ENCODE assay signal across 8 mouse cellular contexts in genomic region chr10:67535972-67536371, GRCm38 (mm10). TPM values are rescaled to one million over a fixed set of nuclear protein-coding genes. Genes with fewer than 3 reads are reported as not detected.
DNase-seq lines count a peak whose midpoint lies in the region; ATAC-seq and TF ChIP-seq lines count a peak whose summit lies in the region.

No protein-coding gene starts in this region.

- ATAC-seq in forebrain, embryonic 11.5 days (replicated peaks; ENCODE audit: low FRiP score): peak; percentile 55
- ATAC-seq in heart, embryonic 16.5 days (replicated peaks; ENCODE audit: extremely low read depth, insufficient read depth, low FRiP score): peak; percentile 28
- peak; percentile 39 for ATAC-seq in lung, embryonic 16.5 days (ENCODE audit: low read depth)
- peak; percentile 52 for ATAC-seq in neutrophil, adult 5-6 weeks (ENCODE audit: extremely low read depth, insufficient number of reproducible peaks, low FRiP score, poor library complexity, severe bottlenecking)

- H3K9ac ChIP-seq in CH12.LX (ENCODE audit: insufficient read depth, low read depth): peak overlapping the region; percentile 29
- H3K9ac ChIP-seq in forebrain, embryonic 11.5 days (ENCODE audit: low read length): no peak overlapping the region; the same call in 1 of the 2 replicates
- H3K9ac ChIP-seq in heart, embryonic 16.5 days (ENCODE audit: low read length): no peak overlapping the region
- peak overlapping the region; percentile 54 for H3K9ac ChIP-seq in lung, embryonic 16.5 days (ENCODE audit: low read length)

- H3K4me3 ChIP-seq in CH12.LX (replicated peaks in 1 of 3; ENCODE audit: low read depth in 2 of 3, low read length in 2 of 3, poor library complexity in 1 of 3): peak overlapping the region; percentile 20 to 87 (median 54)
- H3K4me3 ChIP-seq in forebrain, embryonic 11.5 days (ENCODE audit: low read depth, low read length): peak overlapping the region; percentile 52
- H3K4me3 ChIP-seq in heart, embryonic 16.5 days (ENCODE audit: low read length): peak overlapping the region; percentile 88
- peak overlapping the region; percentile 61 for H3K4me3 ChIP-seq in lung, embryonic 16.5 days (ENCODE audit: low read length)

- peaks cover 8% of the 10 kb centered on the region for H3K9me3 ChIP-seq in CH12.LX (replicated peaks; ENCODE audit: low read length)
- no peaks in the 10 kb centered on the region for H3K9me3 ChIP-seq in forebrain, embryonic 11.5 days (ENCODE audit: control insufficient read depth, low read length)
- H3K9me3 ChIP-seq in heart, embryonic 16.5 days (replicated peaks; ENCODE audit: control insufficient read depth, low read length): no peaks in the 10 kb centered on the region
- no peaks in the 10 kb centered on the region for H3K9me3 ChIP-seq in lung, embryonic 16.5 days (ENCODE audit: control insufficient read depth, low read length)

- H3K27ac ChIP-seq in CH12.LX (ENCODE audit: insufficient read depth, low read depth): no peak overlapping the region
- H3K27ac ChIP-seq in forebrain, embryonic 11.5 days (ENCODE audit: low read depth, low read length): no peak overlapping the region
- no peak overlapping the region for H3K27ac ChIP-seq in heart, embryonic 16.5 days (ENCODE audit: low read length)
- no peak overlapping the region for H3K27ac ChIP-seq in lung, embryonic 16.5 days (ENCODE audit: low read length)

- peak; percentile 20 to 94; a peak in 2 of 4 replicates for TF ChIP-seq CTCF in CH12.LX (conservative IDR thresholded peaks at IDR 0.05 in 1 of 2, IDR thresholded peaks at IDR 0.05 in 1 of 2; ENCODE audit: low read depth in 2 of 2, low read length in 2 of 2)
- peak; percentile 75 for TF ChIP-seq CTCF in brain, embryonic 14.5 days (IDR thresholded peaks at IDR 0.05; ENCODE audit: borderline replicate concordance, extremely low read depth, insufficient read depth, insufficient read length)

- 0% methylated on average over 35 of the region's 35 CpGs for WGBS in forebrain, embryonic 11.5 days
- under 1% methylated on average over 35 of the region's 35 CpGs for WGBS in heart, embryonic 16.5 days
- under 1% methylated on average over 35 of the region's 35 CpGs for WGBS in lung, embryonic 16.5 days

- DNase-seq in CH12.LX (ENCODE audit: extremely low read depth): peak; percentile 63
- peak; percentile 73 for DNase-seq in brain, embryonic 14.5 days (ENCODE audit: low read depth)
- peak; percentile 86 for DNase-seq in forebrain, embryonic 11.5 days (ENCODE audit: low spot score)
- DNase-seq in kidney, postnatal 25 days: peak; percentile 75 to 81
- DNase-seq in thymus, adult 18-20 months: peak; percentile 57 to 59

- TF ChIP-seq EP300 in CH12.LX (IDR thresholded peaks at IDR 0.05; ENCODE audit: low read length): no peak

- H3K36me3 ChIP-seq in CH12.LX (replicated peaks in 1 of 2; ENCODE audit: control insufficient read depth in 1 of 2, insufficient read depth in 1 of 2, low read length in 1 of 2): peaks cover 0 to 7% of the 10 kb centered on the region in 2 experiments
- no peaks in the 10 kb centered on the region for H3K36me3 ChIP-seq in forebrain, embryonic 11.5 days (ENCODE audit: control insufficient read depth, insufficient read depth, low read length)
- H3K36me3 ChIP-seq in heart, embryonic 16.5 days (ENCODE audit: control insufficient read depth, insufficient read depth): no peaks in the 10 kb centered on the region
- H3K36me3 ChIP-seq in lung, embryonic 16.5 days (ENCODE audit: control insufficient read depth, insufficient read depth, low read length): no peaks in the 10 kb centered on the region

- dilution Hi-C loops in CH12.LX (cut with MboI; ENCODE audit: extremely low pct_ligation_motif_present, extremely low pct_unique_long_range_greater_than_20kb, low sequenced_read_pairs): no loop called here

- TF ChIP-seq RAD21 in CH12.LX (IDR thresholded peaks at IDR 0.05; ENCODE audit: low read depth, low read length): peak; percentile 92

- H3K79me2 ChIP-seq in CH12.LX (replicated peaks; ENCODE audit: control insufficient read depth, extremely low read depth, insufficient read depth, poor library complexity, severe bottlenecking): no peaks in the 10 kb centered on the region

- peaks cover 2 to 8% of the 10 kb centered on the region in 2 experiments; a peak in 3 of 4 replicates for H3K4me1 ChIP-seq in CH12.LX (ENCODE audit: control insufficient read depth in 1 of 2, insufficient read depth in 2 of 2)
- peaks cover 17% of the 10 kb centered on the region; the same call in 1 of the 2 replicates for H3K4me1 ChIP-seq in forebrain, embryonic 11.5 days (replicated peaks; ENCODE audit: control insufficient read depth, insufficient read depth, low read length)
- H3K4me1 ChIP-seq in heart, embryonic 16.5 days (ENCODE audit: control insufficient read depth, insufficient read depth, low read length): peaks cover 31% of the 10 kb centered on the region
- peaks cover 21% of the 10 kb centered on the region for H3K4me1 ChIP-seq in lung, embryonic 16.5 days (replicated peaks; ENCODE audit: control insufficient read depth, insufficient read depth, low read length)

- peak overlapping the region; percentile 94 for H3K4me2 ChIP-seq in CH12.LX (ENCODE audit: insufficient read depth, low read depth, poor library complexity, severe bottlenecking)
- peak overlapping the region; percentile 80 for H3K4me2 ChIP-seq in forebrain, embryonic 11.5 days (ENCODE audit: low read depth, low read length, severe bottlenecking)
- H3K4me2 ChIP-seq in heart, embryonic 16.5 days (ENCODE audit: low read depth, low read length): peak overlapping the region; percentile 99
- H3K4me2 ChIP-seq in lung, embryonic 16.5 days (ENCODE audit: low read depth, low read length): peak overlapping the region; percentile 99

- 0 out of 2 replicates have a peak, but pooled peaks have one; percentile 31 for TF ChIP-seq POLR2A in CH12.LX (IDR thresholded peaks at IDR 0.05; ENCODE audit: low read depth, low read length)
- no peak for TF ChIP-seq POLR2A in brain, embryonic 14.5 days (IDR thresholded peaks at IDR 0.05; ENCODE audit: borderline replicate concordance, extremely low read depth, insufficient read depth, insufficient read length, poor library complexity, severe bottlenecking)

- H3K27me3 ChIP-seq in CH12.LX (replicated peaks): peaks cover 10% of the 10 kb centered on the region
- peaks cover 80% of the 10 kb centered on the region for H3K27me3 ChIP-seq in forebrain, embryonic 11.5 days (ENCODE audit: control insufficient read depth, insufficient read depth, low read length)
- peaks cover 72% of the 10 kb centered on the region for H3K27me3 ChIP-seq in heart, embryonic 16.5 days (ENCODE audit: control insufficient read depth, insufficient read depth, low read length)
- H3K27me3 ChIP-seq in lung, embryonic 16.5 days (ENCODE audit: control insufficient read depth, insufficient read depth, low read depth, low read length): peaks cover 67% of the 10 kb centered on the region

- in situ Hi-C loops in CH12.LX (cut with MboI; ENCODE audit: low pct_ligation_motif_present, low pct_unique_long_range_greater_than_20kb, low sequenced_read_pairs): loop anchor here (25.0 kb wide), 1 partner anchor 224 kb away; no protein-coding TSS in a partner anchor

TF ChIP-seq in CH12.LX, 34 proteins besides CTCF, POLR2A, EP300 and RAD21 (continues in another document):
- 0 out of 2 replicates have a peak, but pooled peaks have one; percentile 47 for TF ChIP-seq TBP (conservative IDR thresholded peaks at IDR 0.05; ENCODE audit: low read depth, low read length)
- TF ChIP-seq ZC3H11A (IDR thresholded peaks at IDR 0.05; ENCODE audit: low read depth, low read length): peak; percentile 94
- TF ChIP-seq TCF12 (IDR thresholded peaks at IDR 0.05; ENCODE audit: low read depth, low read length): 0 out of 2 replicates have a peak, but pooled peaks have one; percentile 40
- no peak for TF ChIP-seq BHLHE40 (IDR thresholded peaks at IDR 0.05; ENCODE audit: low read depth, low read length)
- TF ChIP-seq CHD1 (IDR thresholded peaks at IDR 0.05; ENCODE audit: low read depth, low read length): no peak
- no peak for TF ChIP-seq KAT2A (IDR thresholded peaks at IDR 0.05; ENCODE audit: insufficient replicate concordance, low read length)
- 0 out of 2 replicates have a peak, but pooled peaks have one; percentile 11 for TF ChIP-seq ELF1 (IDR thresholded peaks at IDR 0.05; ENCODE audit: low read depth, low read length)
- no peak for TF ChIP-seq JUND (conservative IDR thresholded peaks at IDR 0.05; ENCODE audit: low read depth, low read length)
- TF ChIP-seq POLR2AphosphoS2 (IDR thresholded peaks at IDR 0.05; ENCODE audit: low read depth, low read length): no peak
- no peak; the same call in 1 of the 2 replicates for TF ChIP-seq ZMIZ1 (IDR thresholded peaks at IDR 0.05; ENCODE audit: low read depth, low read length)
- TF ChIP-seq IRF4 (IDR thresholded peaks at IDR 0.05; ENCODE audit: low read depth, low read length): peak; percentile 62
- TF ChIP-seq CHD2 (IDR thresholded peaks at IDR 0.05; ENCODE audit: low read length): no peak
- peak; percentile 80; the same call in 1 of the 2 replicates for TF ChIP-seq MAX (IDR thresholded peaks at IDR 0.05; ENCODE audit: low read length)
- TF ChIP-seq HCFC1 (IDR thresholded peaks at IDR 0.05; ENCODE audit: low read depth, low read length): 0 out of 2 replicates have a peak, but pooled peaks have one; percentile 17
- peak; percentile 99 for TF ChIP-seq SMC3 (IDR thresholded peaks at IDR 0.05; ENCODE audit: low read depth, low read length)
- peak; percentile 91 for TF ChIP-seq UBTF (IDR thresholded peaks at IDR 0.05; ENCODE audit: low read depth, low read length)

RNA-seq across cellular contexts. Expression of gene Egr2, which starts 0.7 kb away (rescaled TPM):
- total RNA-seq in CH12.LX (2012; rRNA removed): 1.0 and 1.3 TPM in 2 replicates
- 4.7 and 5.7 TPM in 2 replicates for total RNA-seq in CH12.LX (2014; rRNA removed)
- polyA plus RNA-seq in CH12.LX (2012; ENCODE audit: insufficient read length, low read depth): 3.1 and 4.6 TPM in 2 replicates
- 0.39 and 1.4 TPM in 2 replicates for polyA plus RNA-seq in brain, embryonic 14.5 days (2012; rRNA removed)
- 0.29 TPM in 1 of 2 replicates, not detected in the other for polyA plus RNA-seq in forebrain, embryonic 11.5 days (2014; fragmentation: Nextera tagmentation; extraction: Ambion mirVana)
- polyA plus RNA-seq in heart, embryonic 16.5 days (2015; fragmentation: Nextera tagmentation; extraction: Ambion mirVana): 0.75 and 1.2 TPM in 2 replicates
- polyA plus RNA-seq in lung, embryonic 16.5 days (2015; fragmentation: Nextera tagmentation; extraction: Ambion mirVana): 0.49 and 0.99 TPM in 2 replicates
- 2.6 and 3.2 TPM in 2 replicates for total RNA-seq in neutrophil, adult 5-6 weeks (2017)

RNA-seq across cellular contexts. Expression of gene Ado, which starts 12.8 kb away (rescaled TPM):
- total RNA-seq in CH12.LX (2012; rRNA removed) (14.6 and 14.8 TPM in 2 replicates), CH12.LX (2014; rRNA removed) (11.2 and 12.3 TPM in 2 replicates)
- 9.1 and 10.3 TPM in 2 replicates for polyA plus RNA-seq in CH12.LX (2012; ENCODE audit: insufficient read length, low read depth)
- polyA plus RNA-seq in brain, embryonic 14.5 days (2012; rRNA removed): 15.7 and 24.8 TPM in 2 replicates
- 60.8 and 62.9 TPM in 2 replicates for polyA plus RNA-seq in forebrain, embryonic 11.5 days (2014; fragmentation: Nextera tagmentation; extraction: Ambion mirVana)
- 43.9 and 46.0 TPM in 2 replicates for polyA plus RNA-seq in heart, embryonic 16.5 days (2015; fragmentation: Nextera tagmentation; extraction: Ambion mirVana)
- 55.2 and 58.5 TPM in 2 replicates for polyA plus RNA-seq in lung, embryonic 16.5 days (2015; fragmentation: Nextera tagmentation; extraction: Ambion mirVana)
- total RNA-seq in neutrophil, adult 5-6 weeks (2017): 12.9 and 15.0 TPM in 2 replicates

Comparison
In these comparisons a context has a peak if more than half of its experiments do, and no peak if none do; other contexts are left out.
1. H3K9ac ChIP-seq: peak in CH12.LX (single experiment) and lung, embryonic 16.5 days (single experiment); none in forebrain, embryonic 11.5 days (single experiment) and heart, embryonic 16.5 days (single experiment).
2. Peak in every context shown above with its lines, with median percentiles within 50 percentile points of each other: DNase-seq, H3K4me2 ChIP-seq, H3K4me3 ChIP-seq and ATAC-seq.